Mouse (Mus musculus) kidney, adult 2 months (tissue): Measurements from ENCODE around the gene Psmb10.

Source experiments
- CTCF ChIP-seq: fragments of 200-500 bp; conservative IDR thresholded peaks from 2 replicates; pipeline ENCODE4 v1.5.1; 2011; ENCODE audit warnings: low read depth, mild to moderate bottlenecking, control low read depth, low read length, moderate library complexity, mixed read lengths; ENCODE audit not compliant: insufficient read depth, insufficient read length
- POLR2A ChIP-seq: fragments of 200-500 bp; IDR thresholded peaks from one replicate; pipeline ENCODE4 v1.6.1; 2011; ENCODE audit warnings: low read depth, low read length, control low read depth

GRCm38 (mm10) chr8:105890870-105891269, 47.4 kb downstream of the Psmb10 start:
- TF ChIP-seq CTCF (no peak), POLR2A (no peak)
